Mouse (Mus musculus): ENCODE results near the gene Sec24d. TPM values are rescaled to one million over a fixed set of nuclear protein-coding genes. Genes with fewer than 3 reads are reported as not detected.

Gene Sec24d
- polyA plus RNA-seq, 1 experiment from 2014 or later: 20.6 TPM

DNA sequence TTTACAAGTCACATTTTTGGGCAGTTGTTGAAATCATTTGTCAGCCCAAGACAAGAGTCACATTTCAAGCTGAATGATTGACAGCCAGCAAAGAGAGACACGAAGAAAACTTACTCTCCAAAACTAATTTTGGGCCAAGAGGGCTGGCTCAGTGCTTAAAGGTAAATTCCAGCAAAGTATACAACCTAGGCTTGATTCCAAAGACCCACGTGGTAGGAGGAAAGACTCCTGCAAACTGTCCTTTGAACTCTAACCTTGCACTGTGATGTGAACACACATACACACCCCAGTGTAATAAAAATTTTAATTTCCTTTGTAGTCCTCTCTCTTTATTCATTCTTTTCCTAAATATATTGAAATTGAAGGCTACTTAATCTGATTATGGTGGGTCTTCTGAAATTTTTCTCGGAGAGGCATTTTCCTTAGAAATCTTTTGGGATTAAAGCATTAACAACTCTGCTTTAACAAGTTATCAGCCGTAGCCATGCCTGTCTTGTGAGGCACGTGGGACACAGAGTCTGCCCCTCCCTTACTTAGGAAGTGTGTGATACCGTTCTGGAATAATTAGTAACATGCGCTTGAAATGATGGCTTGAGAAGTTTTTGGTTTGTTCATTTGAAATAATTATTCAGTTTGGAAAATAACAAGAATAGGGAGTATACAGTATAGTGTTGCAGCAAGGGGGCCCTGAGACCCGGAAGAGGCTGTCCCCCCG lies 21.8 kb downstream of the Sec24d start:
- no peak overlapping the region for H3K27ac ChIP-seq (ENCODE audit: low read length)
- ATAC-seq: no peak
- no peaks in the 10 kb centered on the region for H3K9me3 ChIP-seq (ENCODE audit: control insufficient read depth, low read length)
- no peaks in the 10 kb centered on the region for H3K36me3 ChIP-seq (ENCODE audit: control insufficient read depth, insufficient read depth)
- no peak overlapping the region for H3K4me3 ChIP-seq (replicated peaks; ENCODE audit: low read length)
- H3K4me2 ChIP-seq (ENCODE audit: low read length): no peak overlapping the region
- H3K9ac ChIP-seq (replicated peaks; ENCODE audit: low read depth, low read length): no peak overlapping the region
- WGBS: 54% methylated on average over 9 of the region's 9 CpGs
- H3K27me3 ChIP-seq (replicated peaks; ENCODE audit: control insufficient read depth, insufficient read depth, low read length): no peaks in the 10 kb centered on the region
- H3K4me1 ChIP-seq (replicated peaks; ENCODE audit: control insufficient read depth, insufficient read depth, low read length): no peaks in the 10 kb centered on the region

DNA sequence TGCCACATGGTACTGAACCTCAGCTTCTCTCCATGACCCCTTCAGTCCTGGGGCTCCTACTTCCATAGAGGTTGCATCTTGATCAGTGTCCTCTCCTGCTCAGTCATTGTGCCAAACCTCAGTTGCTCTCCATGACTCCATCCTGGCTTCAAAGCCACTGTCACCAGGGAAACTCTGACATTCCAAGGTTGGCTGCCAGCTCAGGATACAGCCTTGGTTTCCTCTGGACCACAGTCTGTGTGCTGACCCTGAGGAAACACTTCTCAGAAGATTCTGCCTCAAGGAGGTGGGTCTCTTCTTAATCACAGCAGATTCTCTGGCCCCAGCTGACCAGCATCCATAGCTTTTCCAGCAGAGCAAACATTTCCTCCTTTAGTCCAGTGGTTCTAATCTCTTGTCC lies 24.4 kb downstream of the Sec24d start:
- H3K4me2 ChIP-seq (ENCODE audit: low read length): no peak overlapping the region
- ATAC-seq: no peak
- H3K27me3 ChIP-seq (replicated peaks; ENCODE audit: control insufficient read depth, insufficient read depth, low read length): no peaks in the 10 kb centered on the region
- H3K9ac ChIP-seq (replicated peaks; ENCODE audit: low read depth, low read length): no peak overlapping the region
- peaks cover 3% of the 10 kb centered on the region; the same call in 1 of the 2 replicates for H3K36me3 ChIP-seq (ENCODE audit: control insufficient read depth, insufficient read depth)
- H3K9me3 ChIP-seq (ENCODE audit: control insufficient read depth, low read length): no peaks in the 10 kb centered on the region
- H3K27ac ChIP-seq (ENCODE audit: low read length): no peak overlapping the region
- no peak overlapping the region for H3K4me3 ChIP-seq (replicated peaks; ENCODE audit: low read length)
- peaks cover 4% of the 10 kb centered on the region for H3K4me1 ChIP-seq (replicated peaks; ENCODE audit: control insufficient read depth, insufficient read depth, low read length)

DNA sequence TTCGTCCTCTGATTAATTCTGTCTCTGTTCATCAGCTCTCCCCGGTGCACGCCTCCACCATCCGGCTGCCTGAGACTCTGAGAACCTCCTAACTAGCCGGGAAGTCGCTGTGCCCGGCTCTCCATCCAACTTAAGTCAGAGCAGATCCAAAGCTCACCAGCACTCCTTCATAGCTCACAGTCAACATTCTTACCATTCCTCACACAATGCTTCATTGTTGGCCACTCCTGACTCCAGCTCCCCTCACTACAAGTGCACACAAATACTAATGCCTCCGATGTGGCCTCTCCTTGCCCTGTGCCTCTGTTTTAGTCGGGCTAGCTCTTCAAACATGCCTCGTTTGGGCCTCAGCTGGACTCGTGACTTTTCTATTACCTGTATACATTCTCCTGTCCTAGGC lies 29.4 kb downstream of the Sec24d start:
- Histone ChIP-seq H3K4me2 (ENCODE audit: low read length) (no peak overlapping the region), H3K4me1 (replicated peaks; ENCODE audit: control insufficient read depth, insufficient read depth, low read length) (peaks cover 14% of the 10 kb centered on the region), H3K4me3 (replicated peaks; ENCODE audit: low read length) (no peak overlapping the region), H3K9me3 (ENCODE audit: control insufficient read depth, low read length) (no peaks in the 10 kb centered on the region), H3K27ac (ENCODE audit: low read length) (peak overlapping the region; percentile 86), H3K27me3 (replicated peaks; ENCODE audit: control insufficient read depth, insufficient read depth, low read length) (no peaks in the 10 kb centered on the region), H3K9ac (replicated peaks; ENCODE audit: low read depth, low read length) (no peak overlapping the region), H3K36me3 (ENCODE audit: control insufficient read depth, insufficient read depth) (peaks cover 3% of the 10 kb centered on the region; the same call in 1 of the 2 replicates)
- WGBS: 69% methylated on average over 11 of the region's 11 CpGs
- ATAC-seq: no peak

DNA sequence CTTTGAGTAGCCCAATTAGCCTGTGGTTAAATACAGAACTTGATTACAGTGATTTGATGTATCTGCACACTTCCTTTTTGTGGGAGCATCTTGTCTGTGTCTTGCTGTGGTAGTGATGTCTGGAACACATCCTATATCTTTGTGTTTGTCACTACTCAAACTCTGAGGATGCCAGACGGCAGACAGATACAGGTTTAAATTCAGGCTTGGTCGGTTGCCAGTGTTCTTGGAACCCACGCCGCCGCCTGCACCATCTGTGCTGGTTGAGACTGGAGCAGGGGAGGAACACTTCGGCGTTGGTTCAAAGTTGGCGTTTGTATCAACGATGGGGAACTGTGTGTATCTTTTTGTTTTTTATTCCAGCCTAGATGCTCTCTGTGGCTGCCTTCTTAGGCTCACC lies 31.0 kb downstream of the Sec24d start:
- H3K4me2 ChIP-seq (ENCODE audit: low read length): no peak overlapping the region

DNA sequence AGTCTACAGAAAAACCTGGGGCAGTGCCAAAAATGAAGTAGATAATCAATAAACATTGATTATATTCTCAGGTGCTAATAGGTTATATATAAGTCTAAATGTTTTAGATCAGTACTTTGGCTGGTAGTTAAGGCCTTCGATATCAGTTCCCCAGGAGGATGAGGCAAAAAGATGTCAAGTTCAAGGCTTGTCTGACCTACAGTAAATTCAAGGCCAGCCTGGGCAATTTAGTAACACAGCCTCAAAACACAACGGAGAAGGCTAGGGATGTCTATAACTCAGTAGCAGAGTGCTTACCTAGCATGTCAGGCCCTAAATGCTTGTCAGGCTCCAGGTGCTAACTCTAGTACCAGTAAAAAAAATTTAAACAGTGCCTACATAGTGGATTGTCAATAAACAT lies 34.3 kb downstream of the Sec24d start:
- WGBS: 97% methylated on average over 2 of the region's 2 CpGs
- Histone ChIP-seq H3K9me3 (ENCODE audit: control insufficient read depth, low read length) (peaks cover 3% of the 10 kb centered on the region; the same call in 1 of the 2 replicates), H3K27me3 (replicated peaks; ENCODE audit: control insufficient read depth, insufficient read depth, low read length) (no peaks in the 10 kb centered on the region), H3K36me3 (ENCODE audit: control insufficient read depth, insufficient read depth) (peaks cover 2% of the 10 kb centered on the region; the same call in 1 of the 2 replicates), H3K9ac (replicated peaks; ENCODE audit: low read depth, low read length) (no peak overlapping the region), H3K4me1 (replicated peaks; ENCODE audit: control insufficient read depth, insufficient read depth, low read length) (peaks cover 12% of the 10 kb centered on the region), H3K27ac (ENCODE audit: low read length) (no peak overlapping the region), H3K4me3 (replicated peaks; ENCODE audit: low read length) (no peak overlapping the region), H3K4me2 (ENCODE audit: low read length) (no peak overlapping the region)
- ATAC-seq: no peak

More for the DNA sequence above, 31.0 kb downstream of the Sec24d start:
- ATAC-seq: peak; percentile 89
- Histone ChIP-seq H3K4me3 (replicated peaks; ENCODE audit: low read length) (no peak overlapping the region), H3K36me3 (ENCODE audit: control insufficient read depth, insufficient read depth) (peaks cover 3% of the 10 kb centered on the region; the same call in 1 of the 2 replicates), H3K9ac (replicated peaks; ENCODE audit: low read depth, low read length) (no peak overlapping the region), H3K27me3 (replicated peaks; ENCODE audit: control insufficient read depth, insufficient read depth, low read length) (no peaks in the 10 kb centered on the region), H3K9me3 (ENCODE audit: control insufficient read depth, low read length) (peaks cover 3% of the 10 kb centered on the region; the same call in 1 of the 2 replicates), H3K27ac (ENCODE audit: low read length) (peak overlapping the region; percentile 86), H3K4me1 (replicated peaks; ENCODE audit: control insufficient read depth, insufficient read depth, low read length) (peaks cover 14% of the 10 kb centered on the region)
- 43% methylated on average over 9 of the region's 9 CpGs for WGBS

DNA sequence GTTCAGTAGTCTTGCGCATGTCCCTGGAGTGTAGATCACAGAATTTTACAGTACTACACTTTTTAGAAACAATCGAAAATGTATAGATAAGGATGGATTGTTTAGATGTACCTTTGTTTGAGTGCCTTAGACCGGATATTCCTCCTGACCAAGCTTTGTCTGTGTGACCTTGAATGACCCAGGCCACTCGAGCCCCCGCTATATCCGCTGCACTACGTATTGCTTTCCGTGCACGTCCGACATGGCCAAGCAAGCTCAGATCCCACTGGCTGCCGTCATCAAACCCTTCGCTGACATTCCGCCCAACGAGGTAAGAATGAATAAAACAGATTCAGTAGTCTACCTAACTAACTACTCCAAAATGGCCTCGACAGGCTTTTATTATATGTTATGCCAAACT lies 38.4 kb downstream of the Sec24d start:
- H3K27me3 ChIP-seq (replicated peaks; ENCODE audit: control insufficient read depth, insufficient read depth, low read length): no peaks in the 10 kb centered on the region
- H3K9ac ChIP-seq (replicated peaks; ENCODE audit: low read depth, low read length): no peak overlapping the region
- no peak overlapping the region for H3K4me3 ChIP-seq (replicated peaks; ENCODE audit: low read length)
- no peak for ATAC-seq
- H3K4me1 ChIP-seq (replicated peaks; ENCODE audit: control insufficient read depth, insufficient read depth, low read length): no peaks in the 10 kb centered on the region
- no peak overlapping the region for H3K4me2 ChIP-seq (ENCODE audit: low read length)
- WGBS: 96% methylated on average over 15 of the region's 15 CpGs
- H3K27ac ChIP-seq (ENCODE audit: low read length): no peak overlapping the region
- H3K9me3 ChIP-seq (ENCODE audit: control insufficient read depth, low read length): peaks cover 3% of the 10 kb centered on the region; the same call in 1 of the 2 replicates
- H3K36me3 ChIP-seq (ENCODE audit: control insufficient read depth, insufficient read depth): peaks cover 2% of the 10 kb centered on the region; the same call in 1 of the 2 replicates

DNA sequence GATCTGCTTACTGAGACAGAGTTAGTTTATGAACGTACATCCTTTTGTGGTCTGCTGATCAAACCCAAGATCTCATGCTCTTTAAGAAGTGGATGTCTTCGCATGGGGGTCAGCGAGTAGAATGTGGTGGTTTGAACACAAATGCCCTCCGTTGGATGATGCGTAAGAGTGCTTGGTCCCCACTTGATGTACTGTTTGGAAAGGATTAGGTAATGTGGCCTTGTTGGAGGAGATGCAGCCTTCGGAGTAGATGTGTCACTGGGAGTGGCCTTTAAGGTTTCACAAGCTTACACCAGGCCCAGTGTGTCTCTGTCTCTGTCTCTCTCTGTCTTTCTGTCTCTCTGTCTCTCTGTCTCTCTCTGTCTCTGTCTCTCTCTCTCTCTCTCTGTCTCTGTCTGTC lies 40.2 kb downstream of the Sec24d start:
- Histone ChIP-seq H3K27me3 (replicated peaks; ENCODE audit: control insufficient read depth, insufficient read depth, low read length) (no peaks in the 10 kb centered on the region), H3K4me3 (replicated peaks; ENCODE audit: low read length) (no peak overlapping the region), H3K27ac (ENCODE audit: low read length) (no peak overlapping the region), H3K9me3 (ENCODE audit: control insufficient read depth, low read length) (peaks cover 3% of the 10 kb centered on the region; the same call in 1 of the 2 replicates), H3K4me2 (ENCODE audit: low read length) (no peak overlapping the region), H3K36me3 (ENCODE audit: control insufficient read depth, insufficient read depth) (peaks cover 2% of the 10 kb centered on the region; the same call in 1 of the 2 replicates), H3K4me1 (replicated peaks; ENCODE audit: control insufficient read depth, insufficient read depth, low read length) (no peaks in the 10 kb centered on the region), H3K9ac (replicated peaks; ENCODE audit: low read depth, low read length) (no peak overlapping the region)
- no peak for ATAC-seq
- 96% methylated on average over 6 of the region's 6 CpGs for WGBS

DNA sequence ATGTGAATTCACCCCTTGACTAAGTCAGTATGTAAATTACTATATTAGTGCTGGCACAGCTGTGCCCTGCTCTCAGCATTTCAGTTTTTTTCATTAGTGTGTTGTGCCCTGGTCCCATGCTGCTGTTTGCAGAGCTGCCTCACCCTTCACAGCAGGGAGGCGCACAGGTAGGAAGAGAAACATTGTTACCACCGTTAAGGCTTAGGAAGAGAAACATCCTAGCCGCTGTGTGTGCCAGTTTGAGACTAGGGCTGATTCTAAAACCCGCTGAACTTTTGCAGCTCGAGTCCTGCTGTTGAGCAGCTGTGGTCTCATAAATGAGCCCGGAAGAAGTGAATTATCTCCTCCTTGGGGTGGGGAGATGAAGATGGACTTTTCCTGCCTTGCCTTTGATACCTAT lies 41.9 kb downstream of the Sec24d start:
- Histone ChIP-seq H3K4me3 (replicated peaks; ENCODE audit: low read length) (no peak overlapping the region), H3K27me3 (replicated peaks; ENCODE audit: control insufficient read depth, insufficient read depth, low read length) (no peaks in the 10 kb centered on the region), H3K9ac (replicated peaks; ENCODE audit: low read depth, low read length) (no peak overlapping the region), H3K36me3 (ENCODE audit: control insufficient read depth, insufficient read depth) (peaks cover 2% of the 10 kb centered on the region; the same call in 1 of the 2 replicates), H3K27ac (ENCODE audit: low read length) (no peak overlapping the region), H3K4me2 (ENCODE audit: low read length) (no peak overlapping the region), H3K9me3 (ENCODE audit: control insufficient read depth, low read length) (no peaks in the 10 kb centered on the region), H3K4me1 (replicated peaks; ENCODE audit: control insufficient read depth, insufficient read depth, low read length) (no peaks in the 10 kb centered on the region)
- 75% methylated on average over 6 of the region's 6 CpGs for WGBS
- ATAC-seq: no peak

DNA sequence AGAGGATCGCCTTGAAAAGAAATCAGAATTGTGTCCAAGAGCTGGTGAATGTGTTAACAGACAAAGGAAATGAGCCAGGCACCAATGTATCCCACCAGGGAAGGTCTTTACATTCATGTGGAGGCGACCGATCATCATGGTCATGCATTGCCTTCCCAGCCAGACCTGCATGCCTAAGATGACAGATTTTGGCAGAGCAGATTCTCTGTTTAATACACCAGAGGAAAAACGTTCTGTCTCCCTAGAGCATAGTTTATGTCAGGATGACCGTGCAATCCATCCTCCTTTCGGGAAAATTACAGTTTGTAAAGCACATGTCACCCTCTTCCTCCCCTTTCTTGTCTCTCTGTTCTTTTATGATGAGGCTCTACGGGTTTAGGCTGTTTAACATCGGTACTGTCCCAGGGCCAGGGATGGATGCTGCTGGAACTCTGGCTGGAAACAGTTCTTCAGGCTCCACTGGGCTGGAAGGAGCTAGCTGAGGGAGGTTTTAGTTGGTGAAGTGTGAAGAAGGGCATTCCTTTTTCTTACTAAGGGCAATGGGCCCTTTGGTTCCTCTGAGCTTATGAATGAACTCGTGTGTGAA lies 45.3 kb downstream of the Sec24d start:
- ATAC-seq: no peak
- H3K4me3 ChIP-seq (replicated peaks; ENCODE audit: low read length): no peak overlapping the region
- no peaks in the 10 kb centered on the region for H3K9me3 ChIP-seq (ENCODE audit: control insufficient read depth, low read length)
- no peak overlapping the region for H3K27ac ChIP-seq (ENCODE audit: low read length)
- no peaks in the 10 kb centered on the region for H3K27me3 ChIP-seq (replicated peaks; ENCODE audit: control insufficient read depth, insufficient read depth, low read length)
- H3K4me2 ChIP-seq (ENCODE audit: low read length): no peak overlapping the region
- H3K9ac ChIP-seq (replicated peaks; ENCODE audit: low read depth, low read length): no peak overlapping the region
- 81% methylated on average over 9 of the region's 9 CpGs for WGBS
- H3K4me1 ChIP-seq (replicated peaks; ENCODE audit: control insufficient read depth, insufficient read depth, low read length): no peaks in the 10 kb centered on the region
- H3K36me3 ChIP-seq (ENCODE audit: control insufficient read depth, insufficient read depth): no peaks in the 10 kb centered on the region

Data from forebrain, embryonic 16.5 days (tissue).